Mouse (Mus musculus): ENCODE results near the gene Gpr27. TPM values are rescaled to one million over a fixed set of nuclear protein-coding genes. Genes with fewer than 3 reads are reported as not detected.

The Gpr27 gene
- not detected for polyA plus RNA-seq (2014; fragmentation: Illumina TruSeq; extraction: RNeasy Lipid Tissue Mini Kit (QIAGEN cat#74804); ENCODE audit: low read depth, low replicate concordance)

GRCm38 (mm10) chr6:99692206-99692915 lies at the start of gene Gpr27:
Gene Gpr27 (plus strand): TSS chr6:99692679.

GRCm38 (mm10) chr6:99666318-99667171 lies 25.9 kb upstream of the Gpr27 start, which contains the start of the genes Eif4e3 and Gm20696:
Gene Eif4e3 (minus strand): TSS chr6:99666771.
Gene Gm20696 (minus strand): TSS chr6:99666797.

GRCm38 (mm10) chr6:99725971-99726561 lies 33.6 kb downstream of the Gpr27 start, which contains the start of gene Prok2:
Gene Prok2 (minus strand): TSS chr6:99726392.

Other genes with a start within 250 kb of the Gpr27 start
- gene Foxp1, start 170.0 kb upstream of the Gpr27 start, polyA plus RNA-seq (2014; fragmentation: Illumina TruSeq; extraction: RNeasy Lipid Tissue Mini Kit (QIAGEN cat#74804); ENCODE audit: low read depth, low replicate concordance), result 8.3 TPM
- gene Eif4e3, start 25.9 kb upstream of the Gpr27 start, polyA plus RNA-seq (2014; fragmentation: Illumina TruSeq; extraction: RNeasy Lipid Tissue Mini Kit (QIAGEN cat#74804); ENCODE audit: low read depth, low replicate concordance), result 14.4 TPM
- 0.11 TPM for gene Gm20696, start 25.9 kb upstream of the Gpr27 start, polyA plus RNA-seq (2014; fragmentation: Illumina TruSeq; extraction: RNeasy Lipid Tissue Mini Kit (QIAGEN cat#74804); ENCODE audit: low read depth, low replicate concordance)
- gene Prok2, start 33.7 kb downstream of the Gpr27 start, polyA plus RNA-seq (2014; fragmentation: Illumina TruSeq; extraction: RNeasy Lipid Tissue Mini Kit (QIAGEN cat#74804); ENCODE audit: low read depth, low replicate concordance), result not detected

Measured in liver, adult 10 weeks (tissue).